Mouse (Mus musculus) forebrain, embryonic 12.5 days (tissue): ENCODE data around the gene Gale. TPM values are rescaled to one million over a fixed set of nuclear protein-coding genes. Genes with fewer than 3 reads are reported as not detected.

ENCODE experiments used
- ATAC-seq: fragments of 200-750 bp; cut with Nextera tagmentation; 2 replicates; pipeline ENCODE4 v1.8.0; 2017; ENCODE audit warnings: moderate TSS enrichment; ENCODE audit not compliant: low FRiP score
- H3K27ac ChIP-seq: fragments of 300-500 bp; sonication (generic); 2 replicates; pipeline ENCODE4 v1.5.1; 2016; ENCODE audit warnings: mild to moderate bottlenecking
- H3K27me3 ChIP-seq: fragments of 300-500 bp; sonication (generic); 2 replicates; pipeline ENCODE4 v1.6.1; 2016; ENCODE audit warnings: mild to moderate bottlenecking
- H3K36me3 ChIP-seq: fragments of 300-500 bp; sonication (generic); replicated peaks from 2 replicates; pipeline ENCODE4 v1.6.1; 2016; ENCODE audit warnings: mild to moderate bottlenecking
- H3K4me1 ChIP-seq: fragments of 300-500 bp; sonication (generic); 2 replicates; pipeline ENCODE4 v1.6.1; 2016
- H3K4me2 ChIP-seq: fragments of 300-500 bp; sonication (generic); 2 replicates; pipeline ENCODE4 v1.6.1; 2016; ENCODE audit warnings: mild to moderate bottlenecking, moderate library complexity
- H3K4me3 ChIP-seq: fragments of 300-500 bp; sonication (generic); replicated peaks from 2 replicates; pipeline ENCODE4 v1.5.1; 2016; ENCODE audit warnings: mild to moderate bottlenecking
- H3K9ac ChIP-seq: fragments of 300-500 bp; sonication (generic); 2 replicates; pipeline ENCODE4 v1.6.1; 2016; ENCODE audit warnings: mild to moderate bottlenecking
- H3K9me3 ChIP-seq: fragments of 300-500 bp; sonication (generic); 2 replicates; pipeline ENCODE4 v1.6.1; 2016
- WGBS: fragments of 180-500 bp; shearing (Covaris S2); methylation state at CpG from one replicate; pipeline ENCODE4 v1.1.7; 2016; 5-methylcytosine and 5-hydroxymethylcytosine counted together
- polyA plus RNA-seq: library from polyadenylated mRNA; unstranded; fragments of >200 nt; fragmentation: Nextera tagmentation; extraction: Ambion mirVana; gene quantifications from 2 replicates; pipeline ENCODE4 v1.2.1, GENCODE M21; 2016

The Gale gene
- polyA plus RNA-seq, 1 experiment from 2014 or later: 30.9 TPM

- H3K27me3 ChIP-seq: no peaks in the 10 kb centered on the region
- no peak for ATAC-seq
- 2% methylated on average over 28 of the region's 28 CpGs for WGBS
- H3K4me3 ChIP-seq: peak overlapping the region; percentile 77
- peak overlapping the region; percentile 27 for H3K27ac ChIP-seq
- peaks cover 8% of the 10 kb centered on the region for H3K36me3 ChIP-seq
- H3K4me2 ChIP-seq: peak overlapping the region; percentile 89
- H3K9ac ChIP-seq: peak overlapping the region; percentile 72
- no peaks in the 10 kb centered on the region for H3K9me3 ChIP-seq
- peaks cover 8% of the 10 kb centered on the region; the same call in 1 of the 2 replicates for H3K4me1 ChIP-seq
Measured at GRCm38 (mm10) chr4:135946659-135947301, 16.7 kb upstream of the Gale start.

- no peak for ATAC-seq
- Histone ChIP-seq H3K4me2 (no peak overlapping the region), H3K9me3 (no peaks in the 10 kb centered on the region), H3K9ac (0 out of 2 replicates have a peak overlapping the region, but pooled peaks have one; percentile 17), H3K27ac (no peak overlapping the region), H3K27me3 (no peaks in the 10 kb centered on the region), H3K4me3 (no peak overlapping the region), H3K4me1 (peaks cover 8% of the 10 kb centered on the region; the same call in 1 of the 2 replicates), H3K36me3 (peaks cover 18% of the 10 kb centered on the region)
- 95% methylated on average over 8 of the region's 8 CpGs for WGBS
Measured at GRCm38 (mm10) chr4:135948142-135948541, 15.4 kb upstream of the Gale start.

- H3K4me1 ChIP-seq: peaks cover 8% of the 10 kb centered on the region; the same call in 1 of the 2 replicates
- H3K9me3 ChIP-seq: no peaks in the 10 kb centered on the region
- H3K4me3 ChIP-seq: no peak overlapping the region
- no peak overlapping the region for H3K27ac ChIP-seq
- no peak for ATAC-seq
- H3K27me3 ChIP-seq: no peaks in the 10 kb centered on the region
- H3K4me2 ChIP-seq: no peak overlapping the region
- whole genome bisulfite sequencing: 87% methylated on average over 10 of the region's 10 CpGs
- no peak overlapping the region for H3K9ac ChIP-seq
- peaks cover 20% of the 10 kb centered on the region for H3K36me3 ChIP-seq
Measured at GRCm38 (mm10) chr4:135949475-135949874, 14.1 kb upstream of the Gale start.

DNA sequence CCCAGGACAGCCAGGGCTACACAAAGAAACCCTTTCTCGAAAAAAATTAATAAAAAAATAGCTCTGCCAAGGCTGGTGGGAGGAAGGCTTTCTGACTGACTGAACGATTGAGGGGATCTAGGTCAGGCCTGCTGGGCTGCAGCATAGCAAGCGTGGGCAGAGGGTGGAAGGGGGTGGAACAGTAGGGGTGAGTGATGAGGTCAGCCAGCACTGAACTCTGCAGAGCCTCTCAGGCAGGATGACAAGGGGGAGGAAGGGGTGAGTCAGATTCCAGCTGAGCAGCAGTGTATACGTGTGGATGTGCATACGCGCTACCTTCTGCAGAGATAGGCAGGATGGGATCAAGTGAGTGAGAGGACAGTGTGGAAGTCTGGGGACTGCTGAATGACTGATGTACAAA is 13.6 kb upstream of the Gale start:
- Histone ChIP-seq H3K9ac (no peak overlapping the region), H3K4me1 (peaks cover 8% of the 10 kb centered on the region; the same call in 1 of the 2 replicates), H3K4me2 (no peak overlapping the region), H3K36me3 (peaks cover 20% of the 10 kb centered on the region), H3K27me3 (no peaks in the 10 kb centered on the region), H3K27ac (no peak overlapping the region), H3K9me3 (no peaks in the 10 kb centered on the region), H3K4me3 (no peak overlapping the region)
- WGBS: 70% methylated on average over 6 of the region's 6 CpGs
- no peak for ATAC-seq

DNA sequence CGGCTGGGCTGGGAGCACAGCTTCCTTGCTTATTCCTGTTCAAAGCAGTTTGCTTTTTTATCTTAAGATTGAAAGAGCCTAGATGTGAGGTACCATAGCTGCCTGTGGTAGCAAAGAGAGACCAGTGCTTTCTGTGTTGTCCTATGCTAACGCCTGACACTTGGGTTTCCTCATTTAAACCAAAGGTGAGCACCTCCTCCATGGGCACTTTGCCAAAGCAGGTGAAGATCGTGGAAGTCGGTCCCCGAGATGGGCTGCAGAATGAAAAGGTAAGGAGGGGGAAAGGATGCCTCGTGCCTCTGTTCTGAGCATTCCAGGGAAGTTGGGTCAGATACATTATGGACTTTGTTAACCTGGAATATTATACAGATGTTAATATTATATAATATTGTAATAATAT is 13.2 kb upstream of the Gale start:
- no peak overlapping the region for H3K27ac ChIP-seq
- H3K4me2 ChIP-seq: no peak overlapping the region
- peaks cover 20% of the 10 kb centered on the region for H3K36me3 ChIP-seq
- H3K4me1 ChIP-seq: peaks cover 8% of the 10 kb centered on the region; the same call in 1 of the 2 replicates
- no peak overlapping the region for H3K9ac ChIP-seq
- no peak overlapping the region for H3K4me3 ChIP-seq
- WGBS: 94% methylated on average over 6 of the region's 6 CpGs
- ATAC-seq: no peak
- H3K9me3 ChIP-seq: no peaks in the 10 kb centered on the region
- H3K27me3 ChIP-seq: no peaks in the 10 kb centered on the region

- ATAC-seq: no peak
- Histone ChIP-seq H3K4me1 (peaks cover 5% of the 10 kb centered on the region; the same call in 1 of the 2 replicates), H3K4me3 (no peak overlapping the region), H3K9ac (no peak overlapping the region), H3K9me3 (no peaks in the 10 kb centered on the region), H3K27ac (no peak overlapping the region), H3K36me3 (peaks cover 28% of the 10 kb centered on the region), H3K4me2 (no peak overlapping the region), H3K27me3 (no peaks in the 10 kb centered on the region)
- WGBS: 94% methylated on average over 3 of the region's 3 CpGs
Measured at GRCm38 (mm10) chr4:135951505-135951904, 12.0 kb upstream of the Gale start.

GRCm38 (mm10) chr4:135953179-135953578 is 10.3 kb upstream of the Gale start:
- no peak overlapping the region for H3K4me3 ChIP-seq
- no peaks in the 10 kb centered on the region for H3K9me3 ChIP-seq
- peaks cover 32% of the 10 kb centered on the region for H3K36me3 ChIP-seq
- no peaks in the 10 kb centered on the region for H3K27me3 ChIP-seq
- ATAC-seq: no peak
- H3K4me2 ChIP-seq: no peak overlapping the region
- H3K27ac ChIP-seq: no peak overlapping the region
- H3K9ac ChIP-seq: no peak overlapping the region
- 91% methylated on average over 3 of the region's 3 CpGs for WGBS
- H3K4me1 ChIP-seq: no peaks in the 10 kb centered on the region

- Histone ChIP-seq H3K4me2 (no peak overlapping the region), H3K36me3 (peaks cover 39% of the 10 kb centered on the region), H3K9ac (no peak overlapping the region), H3K4me1 (no peaks in the 10 kb centered on the region), H3K27ac (no peak overlapping the region), H3K27me3 (no peaks in the 10 kb centered on the region), H3K4me3 (no peak overlapping the region), H3K9me3 (no peaks in the 10 kb centered on the region)
- ATAC-seq: peak; percentile 55; the same call in 1 of the 2 replicates
- 9% methylated on average over 2 of the region's 2 CpGs for WGBS
Measured at GRCm38 (mm10) chr4:135954241-135954640, 9.3 kb upstream of the Gale start.

GRCm38 (mm10) chr4:135955886-135956285 is 7.6 kb upstream of the Gale start:
- no peak overlapping the region for H3K9ac ChIP-seq
- no peak for ATAC-seq
- 91% methylated on average over 9 of the region's 9 CpGs for WGBS
- H3K27me3 ChIP-seq: no peaks in the 10 kb centered on the region
- no peak overlapping the region for H3K27ac ChIP-seq
- no peaks in the 10 kb centered on the region for H3K9me3 ChIP-seq
- H3K36me3 ChIP-seq: peaks cover 45% of the 10 kb centered on the region
- no peak overlapping the region for H3K4me3 ChIP-seq
- H3K4me1 ChIP-seq: no peaks in the 10 kb centered on the region
- no peak overlapping the region for H3K4me2 ChIP-seq

DNA sequence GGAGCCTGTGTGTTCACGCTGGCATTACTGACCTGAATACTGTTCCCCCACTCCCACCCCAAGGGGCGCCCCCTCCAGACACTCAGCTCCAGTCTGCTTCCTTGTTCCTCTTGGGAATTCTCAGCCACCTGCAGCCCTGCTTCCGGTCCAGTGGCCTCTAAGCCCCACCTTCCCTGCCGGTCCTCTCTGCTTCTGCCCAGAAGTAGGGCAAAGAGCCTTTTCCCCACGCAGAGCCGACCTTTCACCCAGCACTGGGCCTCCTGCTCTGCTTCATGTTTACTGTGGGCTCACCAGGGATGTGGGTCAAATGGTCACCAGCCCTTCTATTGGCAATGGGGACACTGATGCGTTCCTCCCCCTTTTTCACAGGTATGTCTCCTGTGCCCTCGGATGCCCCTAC is 5.2 kb upstream of the Gale start:
- no peaks in the 10 kb centered on the region for H3K27me3 ChIP-seq
- peaks cover 29% of the 10 kb centered on the region for H3K36me3 ChIP-seq
- no peak overlapping the region for H3K27ac ChIP-seq
- H3K4me3 ChIP-seq: no peak overlapping the region
- no peak for ATAC-seq
- no peak overlapping the region for H3K4me2 ChIP-seq
- no peak overlapping the region for H3K9ac ChIP-seq
- peaks cover 7% of the 10 kb centered on the region for H3K4me1 ChIP-seq
- WGBS: 71% methylated on average over 8 of the region's 8 CpGs
- no peaks in the 10 kb centered on the region for H3K9me3 ChIP-seq

- Histone ChIP-seq H3K27ac (no peak overlapping the region; the same call in 1 of the 2 replicates), H3K4me1 (peaks cover 20% of the 10 kb centered on the region), H3K4me2 (no peak overlapping the region), H3K9ac (no peak overlapping the region), H3K9me3 (no peaks in the 10 kb centered on the region), H3K27me3 (no peaks in the 10 kb centered on the region; the same call in 1 of the 2 replicates), H3K36me3 (peaks cover 27% of the 10 kb centered on the region), H3K4me3 (no peak overlapping the region)
- no peak for ATAC-seq
- 19% methylated on average over 5 of the region's 5 CpGs for WGBS
Measured at GRCm38 (mm10) chr4:135960717-135961116, 2.8 kb upstream of the Gale start.

GRCm38 (mm10) chr4:135961709-135962108 is 1.8 kb upstream of the Gale start:
- H3K4me2 ChIP-seq: no peak overlapping the region
- H3K36me3 ChIP-seq: peaks cover 28% of the 10 kb centered on the region
- no peak overlapping the region for H3K4me3 ChIP-seq
- no peak overlapping the region for H3K9ac ChIP-seq
- H3K27me3 ChIP-seq: no peaks in the 10 kb centered on the region; the same call in 1 of the 2 replicates
- no peak overlapping the region for H3K27ac ChIP-seq
- WGBS: 93% methylated on average over 5 of the region's 5 CpGs
- no peaks in the 10 kb centered on the region for H3K9me3 ChIP-seq
- H3K4me1 ChIP-seq: peaks cover 20% of the 10 kb centered on the region
- ATAC-seq: no peak

- peaks cover 20% of the 10 kb centered on the region for H3K4me1 ChIP-seq
- no peaks in the 10 kb centered on the region for H3K9me3 ChIP-seq
- H3K4me3 ChIP-seq: no peak overlapping the region
- H3K9ac ChIP-seq: no peak overlapping the region
- H3K4me2 ChIP-seq: peak overlapping the region; percentile 94; the same call in 1 of the 2 replicates
- peaks cover 32% of the 10 kb centered on the region for H3K36me3 ChIP-seq
- 87% methylated on average over 7 of the region's 7 CpGs for WGBS
- ATAC-seq: no peak
- no peak overlapping the region for H3K27ac ChIP-seq
- no peaks in the 10 kb centered on the region; the same call in 1 of the 2 replicates for H3K27me3 ChIP-seq
Measured at GRCm38 (mm10) chr4:135962198-135962597, 1.3 kb upstream of the Gale start.
